Mouse (Mus musculus) frontal cortex, postnatal 14 days (tissue): Measurements from ENCODE around the gene Cubn.

Experiments used
- DNase-seq, 2 experiments: peaks; one replicate each; pipeline ENCODE4 v3.0.0; 2022; ENCODE audit warnings: low spot score in 2 of 2

Cubn gene

DNA sequence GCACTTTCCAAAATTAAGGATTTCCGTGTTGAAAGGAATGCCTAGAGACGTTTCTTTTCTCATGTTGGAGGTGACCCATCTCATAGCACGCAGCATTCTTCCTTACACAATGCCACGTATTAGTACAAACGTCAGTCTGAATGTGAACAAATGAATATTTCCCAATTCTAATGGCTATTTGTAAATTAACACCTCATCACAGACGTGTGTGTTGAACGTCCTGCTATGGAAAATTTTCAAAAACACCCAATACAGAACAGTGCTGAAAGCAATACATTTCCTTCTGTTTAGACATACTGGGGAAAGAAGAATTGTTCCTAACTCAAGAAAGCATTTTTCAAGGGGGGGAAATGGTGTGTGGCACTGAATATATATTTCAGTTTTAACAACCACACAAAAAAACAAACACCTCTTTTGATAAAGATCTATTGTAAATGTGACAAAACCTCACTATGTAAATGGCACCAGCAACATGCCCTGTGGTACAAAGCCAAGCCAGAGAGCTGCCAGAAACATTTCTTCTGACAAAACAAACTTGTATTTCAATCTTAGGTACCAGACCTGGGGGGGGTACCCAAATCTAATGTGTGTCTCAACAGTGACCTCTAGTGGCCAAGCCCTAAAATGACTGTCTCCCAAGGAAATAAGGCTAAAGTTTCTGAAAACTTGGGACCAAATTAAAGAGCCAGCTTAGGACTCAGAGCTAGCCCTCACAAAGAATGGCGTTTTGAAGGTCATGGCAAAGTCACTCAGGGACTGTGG is 254.3 kb downstream of the Cubn start:
- peak in 1 of 2 experiments; percentile 38 for DNase-seq

DNA sequence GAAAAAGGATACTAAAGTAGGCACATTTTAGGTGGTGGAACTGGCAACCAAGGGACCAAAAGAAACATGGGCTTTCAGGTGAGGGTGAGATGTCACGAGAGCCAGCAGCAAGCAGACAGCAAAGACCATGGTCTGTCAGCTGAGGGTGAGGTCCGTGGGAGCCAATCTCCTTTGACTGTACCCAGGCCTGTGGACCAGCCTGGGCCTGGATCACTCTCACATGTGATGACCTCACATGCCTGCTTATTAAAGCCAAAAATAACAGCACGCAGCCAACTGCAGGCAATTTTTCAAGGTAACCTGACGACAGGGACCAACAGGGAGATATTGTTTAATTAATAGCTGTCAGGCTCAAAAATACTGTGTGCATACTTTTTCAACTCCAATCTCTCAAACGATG is 255.9 kb downstream of the Cubn start:
- no peak for DNase-seq

DNA sequence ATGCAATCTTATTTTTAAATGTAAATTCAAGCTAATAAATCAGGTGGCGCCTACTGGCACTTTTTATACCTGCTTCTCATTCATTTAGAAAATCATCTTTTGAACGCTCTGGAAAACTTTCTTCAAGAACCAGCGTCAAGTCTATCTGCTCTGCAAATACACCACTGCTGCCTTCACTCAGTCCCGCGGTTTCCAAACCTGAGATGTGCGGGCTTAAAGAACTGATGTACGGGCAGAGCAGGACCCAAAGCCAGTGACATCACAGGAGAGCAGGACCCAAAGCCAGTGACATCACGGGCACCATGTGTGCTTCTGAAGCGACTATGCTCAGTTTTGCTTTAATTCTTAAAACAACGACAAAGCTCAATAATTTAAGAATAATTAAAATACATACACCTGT is 256.8 kb downstream of the Cubn start:
- DNase-seq = no peak

DNA sequence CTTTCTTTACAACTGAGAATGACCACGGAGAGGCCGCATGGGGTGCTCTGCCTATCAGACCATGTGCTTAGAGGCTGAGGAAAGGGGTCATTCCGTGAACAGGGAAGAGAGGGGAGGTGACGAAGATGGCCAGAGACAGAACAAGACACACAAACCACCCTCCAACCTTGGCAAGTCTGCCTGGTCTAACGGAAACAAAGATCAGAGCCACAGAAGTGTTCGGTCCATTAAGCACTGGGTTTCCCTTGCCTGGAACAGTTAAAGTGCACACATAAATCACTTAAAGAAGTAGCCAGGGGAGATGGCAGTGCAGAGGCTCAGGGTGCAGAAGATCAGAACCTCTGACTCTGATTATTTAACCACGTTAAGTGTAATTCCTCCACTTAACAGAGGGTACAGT is 257.7 kb downstream of the Cubn start:
- no peak for DNase-seq

GRCm38 (mm10) chr2:13233254-13233835 is 258.3 kb downstream of the Cubn start:
- DNase-seq = no peak

DNA sequence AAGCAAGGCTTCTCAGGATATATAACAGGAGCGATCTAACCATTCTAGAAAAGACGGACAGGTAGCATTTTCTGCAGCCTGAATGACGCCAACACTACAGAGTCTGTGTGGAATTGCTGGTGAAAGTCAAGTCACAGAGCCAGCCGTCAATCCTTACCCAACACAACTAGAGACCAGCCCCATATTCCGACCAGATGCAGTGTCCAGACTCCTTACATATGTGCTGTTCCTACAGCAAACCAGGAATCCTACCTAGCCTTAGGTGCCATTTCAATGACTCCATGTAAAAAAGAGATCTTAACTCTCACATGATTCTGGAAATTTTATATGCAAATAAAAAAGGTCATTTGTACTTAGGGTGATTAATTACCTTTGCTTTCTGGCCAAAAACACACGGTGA is 259.3 kb downstream of the Cubn start:
- no peak for DNase-seq

DNA sequence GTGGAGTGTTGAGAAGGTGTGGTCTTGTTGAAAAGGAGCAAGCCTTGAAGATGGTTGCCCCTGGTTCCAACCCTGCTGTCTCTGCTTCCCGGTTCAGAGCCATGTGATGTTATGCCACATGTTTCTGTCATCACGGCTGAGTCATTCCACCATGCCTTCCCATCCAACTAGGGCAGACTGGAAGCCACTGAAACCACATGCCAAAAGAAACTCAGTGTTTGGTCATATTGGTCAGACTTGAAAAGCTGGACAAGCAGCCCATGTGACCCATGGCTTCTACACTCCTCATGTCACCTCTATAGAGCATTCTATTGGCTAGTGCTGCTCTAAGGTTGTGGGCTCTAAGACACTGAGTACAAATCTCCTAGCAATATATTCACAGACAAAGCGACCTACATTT is 261.9 kb downstream of the Cubn start:
- no peak for DNase-seq
